ENCODE assay signal across 8 mouse cellular contexts in the genomic region with DNA sequence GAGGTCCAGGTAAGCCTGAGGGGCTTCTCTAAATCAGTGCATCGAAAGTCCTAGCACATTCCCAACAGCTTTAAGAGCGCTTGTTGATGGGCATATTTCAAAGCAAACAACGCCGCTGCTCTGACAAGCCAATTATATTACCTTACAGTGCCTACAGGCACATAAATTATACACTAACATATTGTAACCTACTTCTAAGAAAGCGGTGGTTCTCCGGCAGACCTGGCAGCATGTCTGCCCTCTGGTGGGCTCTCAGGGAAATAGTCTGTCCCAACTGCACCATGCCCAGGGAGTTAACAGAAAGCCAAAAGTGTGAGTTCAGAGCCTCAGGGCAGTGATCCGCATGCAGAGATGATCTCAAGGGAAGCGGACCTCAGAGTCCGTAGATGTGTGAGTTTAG.
DNase-seq lines count a peak whose midpoint lies in the region; ATAC-seq and TF ChIP-seq lines count a peak whose summit lies in the region.

No protein-coding gene starts in this region.

- TF ChIP-seq CTCF in C2C12 (IDR thresholded peaks at IDR 0.05; ENCODE audit: control insufficient read depth, insufficient read depth, insufficient read length): peak; percentile 6
- TF ChIP-seq CTCF in forebrain, postnatal 0 days (IDR thresholded peaks at IDR 0.05; ENCODE audit: low read depth): peak; percentile 88
- TF ChIP-seq CTCF in kidney, postnatal 0 days (IDR thresholded peaks at IDR 0.05; ENCODE audit: low read depth): peak; percentile 86
- peak; percentile 67 for TF ChIP-seq CTCF in liver, embryonic 14.5 days (IDR thresholded peaks at IDR 0.05; ENCODE audit: low read depth)

- no peak for TF ChIP-seq EP300 in liver, embryonic 14.5 days (IDR thresholded peaks at IDR 0.05; ENCODE audit: low read depth)

- no peak overlapping the region for H3K4me2 ChIP-seq in forebrain, postnatal 0 days (ENCODE audit: low read depth)
- H3K4me2 ChIP-seq in kidney, postnatal 0 days (ENCODE audit: low read length): no peak overlapping the region
- H3K4me2 ChIP-seq in liver, embryonic 14.5 days (ENCODE audit: low read depth): no peak overlapping the region
- H3K4me2 ChIP-seq in neural tube, embryonic 15.5 days: peak overlapping the region; percentile 31

- H3K4me3 ChIP-seq in C2C12 (ENCODE audit: insufficient read depth, poor library complexity, severe bottlenecking): no peak overlapping the region
- H3K4me3 ChIP-seq in forebrain, postnatal 0 days (ENCODE audit: low read depth, low read length): no peak overlapping the region
- no peak overlapping the region for H3K4me3 ChIP-seq in kidney, postnatal 0 days (replicated peaks; ENCODE audit: low read depth, low read length)
- H3K4me3 ChIP-seq in liver, embryonic 14.5 days (ENCODE audit: insufficient read depth in 1 of 2, low read depth in 2 of 2, low read length in 2 of 2): no peak overlapping the region
- no peak overlapping the region for H3K4me3 ChIP-seq in neural tube, embryonic 15.5 days (replicated peaks)

- DNase-seq in MEL-GATA-1-ER (ENCODE audit: extremely low read depth, low read depth): peak; percentile 56
- DNase-seq in cerebellum, adult 8-10 months: peak; percentile 35
- peak; percentile 81 for DNase-seq in forebrain, postnatal 0 days
- DNase-seq in kidney, postnatal 0 days (ENCODE audit: low spot score): peak; percentile 83
- no peak for DNase-seq in liver, embryonic 14.5 days (ENCODE audit: low read depth in 3 of 3, low spot score in 3 of 3)

- no peaks in the 10 kb centered on the region for H3K9me3 ChIP-seq in forebrain, postnatal 0 days (ENCODE audit: low read length)
- no peaks in the 10 kb centered on the region for H3K9me3 ChIP-seq in kidney, postnatal 0 days (replicated peaks; ENCODE audit: low read length)
- no peaks in the 10 kb centered on the region for H3K9me3 ChIP-seq in liver, embryonic 14.5 days (ENCODE audit: control insufficient read depth, low read length)
- H3K9me3 ChIP-seq in neural tube, embryonic 15.5 days (replicated peaks): no peaks in the 10 kb centered on the region

- no peak overlapping the region for H3K27ac ChIP-seq in forebrain, postnatal 0 days (ENCODE audit: low read depth, low read length)
- H3K27ac ChIP-seq in kidney, postnatal 0 days: no peak overlapping the region
- no peak overlapping the region for H3K27ac ChIP-seq in liver, embryonic 14.5 days
- no peak overlapping the region for H3K27ac ChIP-seq in neural tube, embryonic 15.5 days (replicated peaks)

- H3K4me1 ChIP-seq in forebrain, postnatal 0 days (ENCODE audit: insufficient read depth): no peaks in the 10 kb centered on the region
- no peaks in the 10 kb centered on the region for H3K4me1 ChIP-seq in kidney, postnatal 0 days (replicated peaks; ENCODE audit: insufficient read depth, low read length)
- 0 out of 4 replicates have a peak, but pooled peaks cover 0 to 3% of the 10 kb centered on the region in 2 experiments for H3K4me1 ChIP-seq in liver, embryonic 14.5 days (replicated peaks; ENCODE audit: control insufficient read depth in 2 of 2, insufficient read depth in 2 of 2, low read length in 1 of 2)
- H3K4me1 ChIP-seq in neural tube, embryonic 15.5 days: no peaks in the 10 kb centered on the region; the same call in 1 of the 2 replicates

- H3K36me3 ChIP-seq in C2C12 (ENCODE audit: control insufficient read depth, insufficient read depth): no peaks in the 10 kb centered on the region
- H3K36me3 ChIP-seq in forebrain, postnatal 0 days (ENCODE audit: insufficient read depth): no peaks in the 10 kb centered on the region
- no peaks in the 10 kb centered on the region for H3K36me3 ChIP-seq in kidney, postnatal 0 days (ENCODE audit: insufficient read depth, low read length)
- no peaks in the 10 kb centered on the region for H3K36me3 ChIP-seq in liver, embryonic 14.5 days (replicated peaks; ENCODE audit: control insufficient read depth, insufficient read depth, low read depth)
- H3K36me3 ChIP-seq in neural tube, embryonic 15.5 days: no peaks in the 10 kb centered on the region

- no peaks in the 10 kb centered on the region for H3K79me2 ChIP-seq in C2C12 (ENCODE audit: control insufficient read depth, insufficient read depth)

- no peaks in the 10 kb centered on the region for H3K79me3 ChIP-seq in C2C12 (ENCODE audit: low read depth)

- H3K27me3 ChIP-seq in C2C12 (ENCODE audit: control insufficient read depth, insufficient read depth, insufficient read length): peaks cover 12% of the 10 kb centered on the region
- H3K27me3 ChIP-seq in forebrain, postnatal 0 days (ENCODE audit: insufficient read depth, low read length): no peaks in the 10 kb centered on the region
- no peaks in the 10 kb centered on the region for H3K27me3 ChIP-seq in kidney, postnatal 0 days (ENCODE audit: insufficient read depth, low read length)
- H3K27me3 ChIP-seq in liver, embryonic 14.5 days (ENCODE audit: control insufficient read depth, insufficient read depth, low read length): no peaks in the 10 kb centered on the region
- H3K27me3 ChIP-seq in neural tube, embryonic 15.5 days (replicated peaks): no peaks in the 10 kb centered on the region

- H3K9ac ChIP-seq in forebrain, postnatal 0 days: no peak overlapping the region
- H3K9ac ChIP-seq in kidney, postnatal 0 days (ENCODE audit: low read depth, low read length): no peak overlapping the region
- H3K9ac ChIP-seq in liver, embryonic 14.5 days (replicated peaks): no peak overlapping the region
- no peak overlapping the region for H3K9ac ChIP-seq in neural tube, embryonic 15.5 days (replicated peaks)

- H3ac ChIP-seq in C2C12 (ENCODE audit: control insufficient read depth, insufficient read length, low read depth): no peak overlapping the region

- 32% methylated on average over 9 of the region's 9 CpGs for WGBS in forebrain, postnatal 0 days
- WGBS in kidney, postnatal 0 days: 27% methylated on average over 9 of the region's 9 CpGs
- 43% methylated on average over 9 of the region's 9 CpGs for WGBS in liver, embryonic 14.5 days (ENCODE audit: insufficient replicate concordance)
- WGBS in neural tube, embryonic 15.5 days: 33% methylated on average over 9 of the region's 9 CpGs

- ATAC-seq in forebrain, postnatal 0 days: peak; percentile 79
- ATAC-seq in kidney, postnatal 0 days (replicated peaks; ENCODE audit: low FRiP score, low read depth): peak; percentile 67
- ATAC-seq in liver, embryonic 14.5 days (ENCODE audit: insufficient read depth): no peak
- ATAC-seq in neural tube, embryonic 15.5 days (ENCODE audit: low FRiP score): peak; percentile 65; the same call in 1 of the 2 replicates
- ATAC-seq in erythroblast, adult 5-6 weeks (replicated peaks; ENCODE audit: low FRiP score, poor library complexity, severe bottlenecking): no peak

TF ChIP-seq in C2C12, 6 proteins besides CTCF, POLR2A, EP300 and RAD21:
- TF ChIP-seq FOSL1 (IDR thresholded peaks at IDR 0.05; ENCODE audit: insufficient read depth, low read length, poor library complexity, severe bottlenecking): no peak
- no peak for TF ChIP-seq MAX (IDR thresholded peaks at IDR 0.05)
- no peak for TF ChIP-seq CEBPB (IDR thresholded peaks at IDR 0.05; ENCODE audit: low read depth)
- TF ChIP-seq MYOD1 (IDR thresholded peaks at IDR 0.05; ENCODE audit: control insufficient read depth, insufficient read length, low read depth): no peak
- no peak for TF ChIP-seq USF1 (IDR thresholded peaks at IDR 0.05; ENCODE audit: low read depth)
- no peak for TF ChIP-seq MYOG (IDR thresholded peaks at IDR 0.05; ENCODE audit: control insufficient read depth, extremely low read depth, insufficient read length)

Comparison
In these comparisons a context has a peak if more than half of its experiments do, and no peak if none do; other contexts are left out.
1. CTCF ChIP-seq: peak in every context shown above with its lines; median percentile 88 in forebrain, postnatal 0 days; 86 in kidney, postnatal 0 days; 67 in liver, embryonic 14.5 days; 6 in C2C12.
2. DNase-seq: peak in MEL-GATA-1-ER (single experiment), cerebellum, adult 8-10 months (single experiment), forebrain, postnatal 0 days (single experiment) and kidney, postnatal 0 days (single experiment); none in liver, embryonic 14.5 days (0 of 3).
3. ATAC-seq: peak in forebrain, postnatal 0 days (single experiment), kidney, postnatal 0 days (single experiment) and neural tube, embryonic 15.5 days (single experiment); none in liver, embryonic 14.5 days (single experiment) and erythroblast, adult 5-6 weeks (single experiment).